Mouse (Mus musculus) lung, postnatal 14 days (tissue): ENCODE measurements around the gene Phf12.

ENCODE experiments used
- DNase-seq: peaks from one replicate; pipeline ENCODE4 v3.0.0; 2021

Phf12 gene

GRCm38 (mm10) chr11:78074666-78075065 lies 92.1 kb downstream of the Phf12 start:
- DNase-seq, result no peak
